Mouse (Mus musculus) kidney, postnatal 0 days (tissue): Measurements from ENCODE around the gene Eif1ad. TPM values are rescaled to one million over a fixed set of nuclear protein-coding genes. Genes with fewer than 3 reads are reported as not detected.
"Not testable (repeated sequence)": the region's sequence is repeated elsewhere in the genome, so short reads cannot be mapped to it uniquely, and the experiment has no call there.

ENCODE experiments used
- ATAC-seq: fragments of 200-750 bp; cut with Nextera tagmentation; replicated peaks from 2 replicates; pipeline ENCODE4 v1.8.0; 2017; ENCODE audit warnings: low read depth, moderate number of reproducible peaks, moderate TSS enrichment, moderate library complexity; ENCODE audit not compliant: low FRiP score
- DNase-seq: peaks from one replicate; pipeline ENCODE4 v3.0.0-alpha.2; 2016; ENCODE audit warnings: low spot score
- H3K27ac ChIP-seq: fragments of 300-500 bp; sonication (generic); 2 replicates; pipeline ENCODE4 v1.5.1; 2014; ENCODE audit warnings: mild to moderate bottlenecking
- H3K27me3 ChIP-seq: fragments of 300-500 bp; sonication (generic); 2 replicates; pipeline ENCODE4 v1.6.1; 2014; ENCODE audit warnings: low read length, mixed read lengths; ENCODE audit not compliant: insufficient read depth
- H3K36me3 ChIP-seq: fragments of 300-500 bp; sonication (generic); 2 replicates; pipeline ENCODE4 v1.6.1; 2014; ENCODE audit warnings: low read length, mixed read lengths; ENCODE audit not compliant: insufficient read depth
- H3K4me1 ChIP-seq: fragments of 300-500 bp; sonication (generic); replicated peaks from 2 replicates; pipeline ENCODE4 v1.6.1; 2014; ENCODE audit warnings: antibody characterized with exemption, low read length, mixed read lengths; ENCODE audit not compliant: insufficient read depth
- H3K4me2 ChIP-seq: fragments of 300-500 bp; sonication (generic); 2 replicates; pipeline ENCODE4 v1.6.1; 2014; ENCODE audit warnings: mild to moderate bottlenecking, low read length, moderate library complexity, mixed read lengths
- H3K4me3 ChIP-seq: fragments of 300-500 bp; sonication (generic); replicated peaks from 2 replicates; pipeline ENCODE4 v1.5.1; 2014; ENCODE audit warnings: low read depth, low read length
- H3K9ac ChIP-seq: fragments of 300-500 bp; sonication (generic); 2 replicates; pipeline ENCODE4 v1.6.1; 2014; ENCODE audit warnings: low read depth, low read length
- H3K9me3 ChIP-seq: fragments of 300-500 bp; sonication (generic); replicated peaks from 2 replicates; pipeline ENCODE4 v1.6.1; 2016; ENCODE audit warnings: low read length, inconsistent platforms, mixed read lengths
- CTCF ChIP-seq: IDR thresholded peaks from 2 replicates; pipeline ENCODE4 v1.5.1; 2016; ENCODE audit warnings: antibody characterized with exemption, low read depth, mild to moderate bottlenecking, moderate library complexity
- WGBS: fragments of 180-500 bp; shearing (Covaris S2); extraction: QIAGEN DNeasy Blood & Tissue Kit; methylation state at CpG from one replicate; pipeline ENCODE4 v1.1.7; 2014; 5-methylcytosine and 5-hydroxymethylcytosine counted together
- polyA plus RNA-seq: library from polyadenylated mRNA; unstranded; fragments of >200 nt; fragmentation: Nextera tagmentation; extraction: Ambion mirVana; gene quantifications from 2 replicates; pipeline ENCODE4 v1.2.1, GENCODE M21; 2015

Eif1ad gene
- polyA plus RNA-seq, 1 experiment from 2014 or later = 30.8 TPM

DNA sequence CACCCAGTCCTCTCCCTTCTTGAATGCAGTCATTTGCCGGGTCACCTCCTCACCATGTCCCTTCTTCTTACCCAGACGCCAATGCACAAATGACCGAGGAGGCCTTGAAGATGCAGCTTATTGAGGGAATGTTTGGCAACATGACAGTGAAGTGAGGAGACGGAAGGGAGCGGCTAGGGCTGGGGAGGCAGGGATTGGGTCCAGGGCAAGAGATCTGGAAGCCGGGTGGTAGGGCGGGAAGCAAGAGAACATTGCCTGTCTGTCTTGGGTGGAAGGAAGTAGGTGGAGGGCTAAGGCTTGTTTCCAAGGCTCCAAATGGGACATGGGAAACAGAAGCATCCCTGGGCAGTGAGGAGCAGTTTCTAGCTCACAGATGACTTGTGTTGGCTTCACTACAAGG, 25.2 kb upstream of the Eif1ad start:
- no peak for ATAC-seq
- no peak overlapping the region for H3K9ac ChIP-seq

DNA sequence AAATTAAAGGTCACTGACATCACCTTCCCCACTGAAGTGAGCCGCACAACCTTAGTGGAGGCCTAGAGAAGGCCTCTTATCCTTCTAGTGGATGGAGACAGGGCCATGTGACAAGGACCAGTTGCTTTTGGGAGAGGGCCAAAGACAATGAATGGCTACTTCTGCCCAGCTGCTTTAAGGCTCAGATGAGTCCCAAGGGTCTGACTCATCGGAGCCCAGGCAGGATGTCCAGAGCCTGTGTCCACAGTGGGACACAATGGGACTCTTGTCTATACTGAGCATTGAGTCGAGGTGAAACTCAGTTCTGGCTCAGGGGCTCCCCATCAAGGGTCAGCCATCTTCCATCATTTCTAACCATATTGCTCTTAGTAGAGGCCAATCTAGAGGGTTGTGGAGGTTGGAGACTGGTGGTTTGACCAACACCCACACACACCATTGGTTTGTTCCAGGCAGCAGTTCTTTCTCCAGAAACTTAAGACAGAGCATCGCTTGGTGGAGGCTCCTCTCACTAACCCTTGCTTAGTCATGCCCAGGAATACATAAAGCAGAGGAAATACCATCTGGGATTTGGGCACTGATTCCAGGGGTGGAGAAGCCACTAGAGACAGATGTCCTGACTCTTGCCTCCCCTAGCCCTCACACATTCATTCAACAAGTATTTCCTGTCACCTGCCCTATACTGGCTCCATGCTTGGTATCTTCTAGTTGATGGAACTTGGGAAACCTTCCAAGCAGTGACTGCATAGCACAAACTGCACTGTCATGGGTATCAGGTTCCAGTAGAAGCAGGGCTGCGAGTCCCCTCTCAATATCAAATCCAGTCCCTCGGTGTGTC, 21.0 kb upstream of the Eif1ad start:
- H3K4me2 ChIP-seq = no peak overlapping the region
- no peak overlapping the region for H3K27ac ChIP-seq
- WGBS = 58% methylated on average over 6 of the region's 6 CpGs
- no peaks in the 10 kb centered on the region for H3K27me3 ChIP-seq
- DNase-seq (peak; percentile 28), ATAC-seq (no peak)
- no peaks in the 10 kb centered on the region for H3K4me1 ChIP-seq
- no peak for TF ChIP-seq CTCF
- H3K9me3 ChIP-seq = no peaks in the 10 kb centered on the region
- H3K4me3 ChIP-seq = no peak overlapping the region
- no peak overlapping the region for H3K9ac ChIP-seq
- H3K36me3 ChIP-seq = no peaks in the 10 kb centered on the region

More for the DNA sequence above, 25.2 kb upstream of the Eif1ad start:
- Histone ChIP-seq H3K9me3 (no peaks in the 10 kb centered on the region), H3K4me3 (no peak overlapping the region), H3K27ac (no peak overlapping the region), H3K4me2 (no peak overlapping the region), H3K36me3 (no peaks in the 10 kb centered on the region), H3K4me1 (no peaks in the 10 kb centered on the region), H3K27me3 (no peaks in the 10 kb centered on the region)
- DNase-seq = no peak
- no peak for TF ChIP-seq CTCF
- WGBS = 86% methylated on average over 7 of the region's 7 CpGs

DNA sequence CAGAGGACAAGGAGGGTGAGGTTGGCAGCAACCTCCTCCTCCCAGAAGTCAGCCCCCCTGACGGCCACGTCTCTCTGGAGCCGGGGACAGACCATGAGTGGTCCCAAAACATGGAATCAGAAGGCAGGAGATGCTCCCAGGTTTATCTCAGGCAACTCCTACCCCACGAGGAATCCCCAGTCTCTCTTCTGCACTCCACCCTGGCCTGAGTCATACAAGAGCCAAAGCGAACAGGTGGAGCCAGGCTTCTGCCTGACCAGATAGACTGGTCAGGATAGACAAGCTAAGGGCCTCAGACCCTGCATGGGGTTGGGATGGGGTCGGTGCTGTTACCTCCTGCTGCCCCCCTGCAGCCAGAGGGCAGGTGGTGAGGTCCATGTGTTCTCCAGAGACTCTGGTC, 18.5 kb upstream of the Eif1ad start:
- no peak for TF ChIP-seq CTCF
- Histone ChIP-seq H3K9me3 (no peaks in the 10 kb centered on the region), H3K36me3 (no peaks in the 10 kb centered on the region), H3K4me2 (no peak overlapping the region), H3K9ac (no peak overlapping the region), H3K4me1 (no peaks in the 10 kb centered on the region), H3K27me3 (no peaks in the 10 kb centered on the region), H3K4me3 (no peak overlapping the region), H3K27ac (no peak overlapping the region)
- WGBS = 70% methylated on average over 6 of the region's 6 CpGs
- DNase-seq = no peak
- no peak for ATAC-seq

DNA sequence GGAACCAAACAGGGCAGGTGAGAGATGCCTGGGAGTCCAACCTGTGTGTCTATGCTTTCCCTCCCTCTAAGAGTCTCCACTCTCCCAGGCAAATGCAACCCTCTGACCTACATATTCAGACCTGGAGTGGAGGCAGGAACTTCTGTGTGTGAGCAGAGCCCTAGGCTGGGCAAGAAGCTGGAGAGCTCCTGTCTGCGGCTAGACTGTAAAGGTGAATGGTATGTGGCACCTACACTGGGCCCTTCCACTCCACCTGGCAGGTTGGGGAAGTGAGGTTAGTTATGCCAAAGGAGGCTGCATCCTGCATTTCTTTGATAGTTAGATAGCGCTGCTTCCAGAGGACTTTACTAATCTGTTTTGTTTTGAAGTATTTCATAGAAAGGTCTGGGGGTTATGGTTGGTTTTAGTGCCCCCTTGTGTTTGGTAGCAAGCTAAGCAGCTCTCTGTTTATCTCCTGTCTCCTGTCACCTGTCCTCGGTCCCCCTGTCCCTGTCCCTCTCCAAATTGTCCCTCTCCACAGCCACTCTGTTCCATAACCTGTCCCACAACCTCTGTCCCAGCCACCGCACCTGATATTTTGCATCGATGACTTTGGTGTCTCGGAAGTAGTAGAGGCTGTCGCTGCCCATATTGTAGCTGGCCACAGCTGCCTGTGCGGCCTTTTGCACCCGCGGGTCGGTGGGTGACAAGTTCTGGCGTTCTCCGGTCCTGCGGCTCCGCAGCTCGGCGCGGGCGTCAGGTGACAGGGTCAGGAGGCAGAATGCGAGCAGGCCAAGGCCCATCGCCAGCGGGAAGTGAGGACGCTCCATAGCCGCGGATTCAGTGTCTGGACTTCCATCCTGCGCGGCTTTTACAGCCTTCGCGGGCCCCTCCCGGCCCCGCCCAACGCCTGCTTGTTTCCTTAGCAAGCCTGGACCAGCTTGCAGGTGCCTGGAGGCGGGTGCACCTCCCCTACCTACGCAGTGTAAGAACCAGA, 17.7 kb upstream of the Eif1ad start:
- ATAC-seq = peak; percentile 47

DNA sequence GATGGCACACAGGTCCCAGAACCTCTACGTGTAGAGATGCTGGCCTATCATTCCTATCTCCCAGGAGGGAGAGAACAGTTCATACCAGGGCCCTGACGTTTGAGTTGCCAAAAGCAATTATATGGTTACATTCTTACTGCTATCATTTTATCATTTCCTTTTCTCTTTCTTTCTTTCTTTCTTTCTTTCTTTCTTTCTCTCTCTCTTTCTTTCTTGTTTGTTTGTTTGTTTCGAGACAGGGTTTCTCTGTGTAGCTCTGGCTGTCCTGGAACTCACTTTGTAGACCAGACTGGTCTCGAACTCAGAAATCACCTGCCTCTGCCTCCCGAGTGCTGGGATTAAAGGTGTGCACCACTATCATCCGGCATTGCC, 17.1 kb upstream of the Eif1ad start, which contains the start of gene Cst6:
Cst6 (minus strand) TSS at position 73 of the 372 bp plus-strand sequence.
- Histone ChIP-seq H3K9ac (peak within 1 kb of the TSS; percentile 51), H3K4me2 (peak within 1 kb of the TSS; percentile 78), H3K4me3 (peak within 1 kb of the TSS; percentile 30)
- ATAC-seq, H3K27ac ChIP-seq, DNase-seq, H3K9me3 ChIP-seq, H3K27me3 ChIP-seq, H3K36me3 ChIP-seq, H3K4me1 ChIP-seq: not testable (repeated sequence)
- 62% methylated on average over 6 of the region's 6 CpGs for WGBS

More for the DNA sequence above, 17.7 kb upstream of the Eif1ad start:
- Histone ChIP-seq H3K9ac (peak overlapping the region; percentile 51), H3K36me3 (no peaks in the 10 kb centered on the region), H3K9me3 (no peaks in the 10 kb centered on the region), H3K4me1 (no peaks in the 10 kb centered on the region), H3K4me2 (peak overlapping the region; percentile 78), H3K27ac (no peak overlapping the region), H3K4me3 (peak overlapping the region; percentile 30), H3K27me3 (no peaks in the 10 kb centered on the region)
- TF ChIP-seq CTCF = peak; percentile 68
- WGBS = 4% methylated on average over 34 of the region's 34 CpGs
- DNase-seq = peak; percentile 82

DNA sequence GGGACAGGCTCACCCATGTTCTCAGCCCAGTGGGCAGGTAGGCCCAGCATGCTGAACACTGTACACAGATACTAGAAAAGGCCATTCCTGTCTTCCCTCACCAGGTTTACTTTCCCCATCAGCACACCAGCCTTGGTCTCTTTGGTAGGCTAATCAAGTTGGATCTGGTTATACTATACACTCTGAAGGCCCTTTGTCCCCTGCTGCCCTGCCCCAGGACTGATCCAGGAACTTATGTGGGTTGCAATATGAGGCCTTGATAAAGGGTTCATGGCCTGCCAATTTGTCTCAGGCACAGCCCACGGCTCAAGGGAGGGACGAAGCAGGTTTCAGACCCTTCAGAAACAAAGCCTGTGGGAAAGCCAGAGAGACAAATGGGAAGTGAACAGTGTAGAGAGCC, 12.9 kb upstream of the Eif1ad start:
- no peaks in the 10 kb centered on the region for H3K4me1 ChIP-seq
- ATAC-seq (no peak), DNase-seq (no peak)
- H3K36me3 ChIP-seq = no peaks in the 10 kb centered on the region
- H3K27ac ChIP-seq = no peak overlapping the region
- H3K9ac ChIP-seq = no peak overlapping the region
- WGBS = 64% methylated on average over 2 of the region's 2 CpGs
- TF ChIP-seq CTCF = no peak
- H3K4me2 ChIP-seq = no peak overlapping the region
- no peak overlapping the region for H3K4me3 ChIP-seq
- no peaks in the 10 kb centered on the region for H3K9me3 ChIP-seq
- H3K27me3 ChIP-seq = no peaks in the 10 kb centered on the region
